Mouse (Mus musculus): ENCODE data around the gene Hmgcll1.
"Not testable (repeated sequence)": the region's sequence is repeated elsewhere in the genome, so short reads cannot be mapped to it uniquely, and the experiment has no call there.

Gene Hmgcll1

GRCm38 (mm10) chr9:76060935-76061334, 46.3 kb downstream of the Hmgcll1 start:
- peak; percentile 27 for DNase-seq (ENCODE audit: low read depth)

- no peak for DNase-seq (ENCODE audit: low read depth)
These were observed 46.8 kb downstream of the Hmgcll1 start for GRCm38 (mm10) chr9:76061492-76061891.

GRCm38 (mm10) chr9:76064164-76064563, 49.5 kb downstream of the Hmgcll1 start:
- DNase-seq (ENCODE audit: low read depth): no peak

- DNase-seq (ENCODE audit: low read depth): peak; percentile 50
These were observed 76.9 kb downstream of the Hmgcll1 start for GRCm38 (mm10) chr9:76091561-76091960.

- DNase-seq (ENCODE audit: low read depth): no peak
These were observed 82.6 kb downstream of the Hmgcll1 start for GRCm38 (mm10) chr9:76097221-76097620.

- DNase-seq (ENCODE audit: low read depth): no peak
These were observed 85.3 kb downstream of the Hmgcll1 start for GRCm38 (mm10) chr9:76099981-76100380.

GRCm38 (mm10) chr9:76104416-76104815, 89.8 kb downstream of the Hmgcll1 start:
- not testable (repeated sequence) for DNase-seq (ENCODE audit: low read depth)

GRCm38 (mm10) chr9:76104846-76105245, 90.2 kb downstream of the Hmgcll1 start:
- no peak for DNase-seq (ENCODE audit: low read depth)

- peak; percentile 52 for DNase-seq (ENCODE audit: low read depth)
These were observed 108.2 kb downstream of the Hmgcll1 start for GRCm38 (mm10) chr9:76122888-76123287.

GRCm38 (mm10) chr9:76124249-76124648, 109.6 kb downstream of the Hmgcll1 start:
- no peak for DNase-seq (ENCODE audit: low read depth)

GRCm38 (mm10) chr9:76129353-76129752, 114.7 kb downstream of the Hmgcll1 start:
- no peak for DNase-seq (ENCODE audit: low read depth)

GRCm38 (mm10) chr9:76134042-76134441, 119.4 kb downstream of the Hmgcll1 start:
- no peak for DNase-seq (ENCODE audit: low read depth)

- no peak for DNase-seq (ENCODE audit: low read depth)
These were observed 123.9 kb downstream of the Hmgcll1 start for GRCm38 (mm10) chr9:76138378-76139109.

GRCm38 (mm10) chr9:76145593-76145992, 130.9 kb downstream of the Hmgcll1 start:
- no peak for DNase-seq (ENCODE audit: low read depth)

- no peak for DNase-seq (ENCODE audit: low read depth)
These were observed 147.8 kb downstream of the Hmgcll1 start for GRCm38 (mm10) chr9:76162446-76162845.

- peak; percentile 8 for DNase-seq (ENCODE audit: low read depth)
These were observed 153.7 kb downstream of the Hmgcll1 start for GRCm38 (mm10) chr9:76168355-76168754.

GRCm38 (mm10) chr9:76172686-76173295, 158.1 kb downstream of the Hmgcll1 start:
- DNase-seq (ENCODE audit: low read depth): peak; percentile 8

GRCm38 (mm10) chr9:76179221-76179620, 164.6 kb downstream of the Hmgcll1 start:
- DNase-seq (ENCODE audit: low read depth): no peak
